Comparison of ENCODE assay signal across 8 mouse cellular contexts in the genomic region with DNA sequence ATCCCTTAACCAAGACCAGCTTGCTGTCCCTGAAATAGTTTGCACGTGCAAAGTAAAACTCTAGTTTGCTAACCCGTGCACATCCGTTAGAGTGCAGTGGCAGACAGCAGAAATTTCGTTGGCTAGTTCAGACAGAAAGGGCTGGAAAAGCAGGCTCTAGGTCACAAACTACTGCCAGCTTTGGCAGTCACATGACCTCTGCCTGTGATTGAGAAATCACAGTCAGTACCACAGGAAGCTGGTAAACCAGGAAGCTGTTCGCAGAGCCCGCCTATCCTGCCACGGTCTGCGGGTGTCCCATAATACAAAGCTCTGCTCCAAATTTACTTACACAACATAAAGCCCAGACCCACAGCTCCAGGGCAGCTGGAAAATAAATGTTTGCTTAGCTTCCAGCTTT. TPM values are rescaled to one million over a fixed set of nuclear protein-coding genes. Genes with fewer than 3 reads are reported as not detected.
DNase-seq lines count a peak whose midpoint lies in the region; ATAC-seq lines count a peak whose summit lies in the region.

No protein-coding gene starts in this region.

- peak; percentile 91 for DNase-seq in lung, postnatal 36 days
- DNase-seq in embryo, embryonic 9.5 days (ENCODE audit: extremely low spot score) = no peak

- ATAC-seq in neural tube, embryonic 13.5 days (ENCODE audit: low read depth) = no peak
- no peak for ATAC-seq in neural tube, embryonic 15.5 days (ENCODE audit: low FRiP score)
- ATAC-seq in common myeloid progenitor, adult 5-6 weeks (replicated peaks; ENCODE audit: low read depth, poor library complexity, severe bottlenecking) = peak; percentile 80
- no peak for ATAC-seq in kidney, embryonic 15.5 days (replicated peaks; ENCODE audit: low FRiP score)
- no peak for ATAC-seq in hindbrain, embryonic 12.5 days (ENCODE audit: low FRiP score)
- ATAC-seq in megakaryocyte-erythroid progenitor cell, adult 5-6 weeks (replicated peaks; ENCODE audit: low FRiP score, low TSS enrichment, poor library complexity, severe bottlenecking) = no peak

- no peaks in the 10 kb centered on the region for H3K4me1 ChIP-seq in neural tube, embryonic 13.5 days (replicated peaks)
- no peaks in the 10 kb centered on the region for H3K4me1 ChIP-seq in neural tube, embryonic 15.5 days
- no peaks in the 10 kb centered on the region for H3K4me1 ChIP-seq in kidney, embryonic 15.5 days
- no peaks in the 10 kb centered on the region for H3K4me1 ChIP-seq in hindbrain, embryonic 12.5 days

- H3K36me3 ChIP-seq in neural tube, embryonic 13.5 days = no peaks in the 10 kb centered on the region
- no peaks in the 10 kb centered on the region for H3K36me3 ChIP-seq in neural tube, embryonic 15.5 days
- H3K36me3 ChIP-seq in kidney, embryonic 15.5 days = no peaks in the 10 kb centered on the region
- no peaks in the 10 kb centered on the region for H3K36me3 ChIP-seq in hindbrain, embryonic 12.5 days

- WGBS in neural tube, embryonic 13.5 days = 78% methylated on average over 8 of the region's 8 CpGs
- WGBS in neural tube, embryonic 15.5 days = 67% methylated on average over 8 of the region's 8 CpGs
- WGBS in kidney, embryonic 15.5 days = 72% methylated on average over 8 of the region's 8 CpGs
- 85% methylated on average over 8 of the region's 8 CpGs for WGBS in hindbrain, embryonic 12.5 days

- H3K4me3 ChIP-seq in neural tube, embryonic 13.5 days = no peak overlapping the region
- H3K4me3 ChIP-seq in neural tube, embryonic 15.5 days (replicated peaks) = no peak overlapping the region
- H3K4me3 ChIP-seq in kidney, embryonic 15.5 days (replicated peaks) = no peak overlapping the region
- no peak overlapping the region for H3K4me3 ChIP-seq in hindbrain, embryonic 12.5 days

- H3K4me2 ChIP-seq in neural tube, embryonic 13.5 days = no peak overlapping the region
- no peak overlapping the region for H3K4me2 ChIP-seq in neural tube, embryonic 15.5 days
- no peak overlapping the region for H3K4me2 ChIP-seq in kidney, embryonic 15.5 days
- H3K4me2 ChIP-seq in hindbrain, embryonic 12.5 days (replicated peaks) = no peak overlapping the region

- H3K27ac ChIP-seq in neural tube, embryonic 13.5 days (replicated peaks) = 0 out of 2 replicates have a peak overlapping the region, but pooled peaks have one; percentile 7
- H3K27ac ChIP-seq in neural tube, embryonic 15.5 days (replicated peaks) = no peak overlapping the region; the same call in 1 of the 2 replicates
- peak overlapping the region; percentile 56; the same call in 1 of the 2 replicates for H3K27ac ChIP-seq in kidney, embryonic 15.5 days
- no peak overlapping the region for H3K27ac ChIP-seq in hindbrain, embryonic 12.5 days

- peaks cover 6% of the 10 kb centered on the region; the same call in 1 of the 2 replicates for H3K27me3 ChIP-seq in neural tube, embryonic 13.5 days
- no peaks in the 10 kb centered on the region for H3K27me3 ChIP-seq in neural tube, embryonic 15.5 days (replicated peaks)
- H3K27me3 ChIP-seq in kidney, embryonic 15.5 days = peaks cover 6% of the 10 kb centered on the region; the same call in 1 of the 2 replicates
- H3K27me3 ChIP-seq in hindbrain, embryonic 12.5 days = no peaks in the 10 kb centered on the region

- H3K9ac ChIP-seq in neural tube, embryonic 13.5 days = no peak overlapping the region
- no peak overlapping the region for H3K9ac ChIP-seq in neural tube, embryonic 15.5 days (replicated peaks)
- H3K9ac ChIP-seq in kidney, embryonic 15.5 days = no peak overlapping the region
- H3K9ac ChIP-seq in hindbrain, embryonic 12.5 days = no peak overlapping the region

- H3K9me3 ChIP-seq in neural tube, embryonic 13.5 days = no peaks in the 10 kb centered on the region
- H3K9me3 ChIP-seq in neural tube, embryonic 15.5 days (replicated peaks) = no peaks in the 10 kb centered on the region
- no peaks in the 10 kb centered on the region for H3K9me3 ChIP-seq in kidney, embryonic 15.5 days (replicated peaks)
- 0 out of 2 replicates have a peak, but pooled peaks cover 3% of the 10 kb centered on the region for H3K9me3 ChIP-seq in hindbrain, embryonic 12.5 days (replicated peaks)

RNA-seq across cellular contexts. Expression of gene Ankrd33, which starts 2.4 kb away (rescaled TPM):
- polyA plus RNA-seq in neural tube, embryonic 13.5 days (2015; fragmentation: Nextera tagmentation; extraction: Ambion mirVana) = not detected in 2 replicates
- polyA plus RNA-seq in neural tube, embryonic 15.5 days (2015; fragmentation: Nextera tagmentation; extraction: Ambion mirVana) = not detected in 2 replicates
- not detected in 2 replicates for total RNA-seq in common myeloid progenitor, adult 5-6 weeks (2017)
- not detected in 2 replicates for polyA plus RNA-seq in kidney, embryonic 15.5 days (2015; fragmentation: Nextera tagmentation; extraction: Ambion mirVana)
- not detected in 2 replicates for polyA plus RNA-seq in hindbrain, embryonic 12.5 days (2016; fragmentation: Nextera tagmentation; extraction: Ambion mirVana)
- not detected in 2 replicates for total RNA-seq in megakaryocyte-erythroid progenitor cell, adult 5-6 weeks (2014; fragmentation: Nextera tagmentation)
- total RNA-seq in megakaryocyte-erythroid progenitor cell, adult 5-6 weeks (2017) = not detected in 2 replicates

RNA-seq across cellular contexts. Expression of gene Acvrl1, which starts 15.1 kb away (rescaled TPM):
- 8.1 and 9.0 TPM in 2 replicates for polyA plus RNA-seq in neural tube, embryonic 13.5 days (2015; fragmentation: Nextera tagmentation; extraction: Ambion mirVana)
- polyA plus RNA-seq in neural tube, embryonic 15.5 days (2015; fragmentation: Nextera tagmentation; extraction: Ambion mirVana) = 9.5 and 12.6 TPM in 2 replicates
- 0.49 and 5.8 TPM in 2 replicates for total RNA-seq in common myeloid progenitor, adult 5-6 weeks (2017)
- 17.2 and 18.4 TPM in 2 replicates for polyA plus RNA-seq in kidney, embryonic 15.5 days (2015; fragmentation: Nextera tagmentation; extraction: Ambion mirVana)
- polyA plus RNA-seq in hindbrain, embryonic 12.5 days (2016; fragmentation: Nextera tagmentation; extraction: Ambion mirVana) = 11.6 TPM in 2 replicates
- total RNA-seq in megakaryocyte-erythroid progenitor cell, adult 5-6 weeks (2014; fragmentation: Nextera tagmentation) = not detected in 2 replicates
- total RNA-seq in megakaryocyte-erythroid progenitor cell, adult 5-6 weeks (2017) = 3.3 TPM in 1 of 2 replicates, not detected in the other

RNA-seq across cellular contexts. Expression of gene Fignl2, which starts 34.8 kb away (rescaled TPM):
- polyA plus RNA-seq in neural tube, embryonic 13.5 days (2015; fragmentation: Nextera tagmentation; extraction: Ambion mirVana) = 0.17 and 0.18 TPM in 2 replicates
- polyA plus RNA-seq in neural tube, embryonic 15.5 days (2015; fragmentation: Nextera tagmentation; extraction: Ambion mirVana) = 0.20 and 0.22 TPM in 2 replicates
- total RNA-seq in common myeloid progenitor, adult 5-6 weeks (2017) = not detected in 2 replicates
- polyA plus RNA-seq in kidney, embryonic 15.5 days (2015; fragmentation: Nextera tagmentation; extraction: Ambion mirVana) = 0.22 and 0.44 TPM in 2 replicates
- polyA plus RNA-seq in hindbrain, embryonic 12.5 days (2016; fragmentation: Nextera tagmentation; extraction: Ambion mirVana) = 0.41 and 0.44 TPM in 2 replicates
- not detected in 2 replicates for total RNA-seq in megakaryocyte-erythroid progenitor cell, adult 5-6 weeks (2014; fragmentation: Nextera tagmentation)
- total RNA-seq in megakaryocyte-erythroid progenitor cell, adult 5-6 weeks (2017) = not detected in 2 replicates

Comparison
In these comparisons a context has a peak if more than half of its experiments do, and no peak if none do; other contexts are left out.
1. H3K27ac ChIP-seq: peak in neural tube, embryonic 13.5 days (single experiment) and kidney, embryonic 15.5 days (single experiment); none in neural tube, embryonic 15.5 days (single experiment) and hindbrain, embryonic 12.5 days (single experiment).